Mouse (Mus musculus) kidney, adult 18-20 months (tissue): ENCODE measurements around the gene Lrrc36.

ENCODE experiments used
- DNase-seq: peaks from one replicate; pipeline ENCODE4 v3.0.0; 2021

The Lrrc36 gene

GRCm38 (mm10) chr8:105433021-105433420 lies 19.6 kb downstream of the Lrrc36 start:
- DNase-seq: no peak

GRCm38 (mm10) chr8:105433511-105433910 lies 20.1 kb downstream of the Lrrc36 start:
- DNase-seq: no peak

- DNase-seq: no peak
Measured at GRCm38 (mm10) chr8:105434136-105434535, 20.8 kb downstream of the Lrrc36 start.

- DNase-seq: no peak
Measured at GRCm38 (mm10) chr8:105436218-105436617, 22.8 kb downstream of the Lrrc36 start.

- DNase-seq: no peak
Measured at GRCm38 (mm10) chr8:105437078-105437748, 23.8 kb downstream of the Lrrc36 start.

GRCm38 (mm10) chr8:105438865-105439264 lies 25.5 kb downstream of the Lrrc36 start:
- DNase-seq: peak; percentile 38

GRCm38 (mm10) chr8:105441433-105441832 lies 28.1 kb downstream of the Lrrc36 start:
- DNase-seq: peak; percentile 34

GRCm38 (mm10) chr8:105442661-105443060 lies 29.3 kb downstream of the Lrrc36 start:
- no peak for DNase-seq

GRCm38 (mm10) chr8:105445296-105446126 lies 32.1 kb downstream of the Lrrc36 start:
- DNase-seq: no peak

GRCm38 (mm10) chr8:105446127-105446552 lies 32.8 kb downstream of the Lrrc36 start:
- DNase-seq: no peak

- DNase-seq: no peak
Measured at GRCm38 (mm10) chr8:105448188-105448587, 34.8 kb downstream of the Lrrc36 start.

- no peak for DNase-seq
Measured at GRCm38 (mm10) chr8:105448596-105448995, 35.2 kb downstream of the Lrrc36 start.

GRCm38 (mm10) chr8:105450977-105451376 lies 37.6 kb downstream of the Lrrc36 start:
- no peak for DNase-seq

- no peak for DNase-seq
Measured at GRCm38 (mm10) chr8:105451903-105452603, 38.7 kb downstream of the Lrrc36 start.

GRCm38 (mm10) chr8:105453296-105453695 lies 39.9 kb downstream of the Lrrc36 start:
- no peak for DNase-seq

- DNase-seq: no peak
Measured at GRCm38 (mm10) chr8:105454088-105454487, 40.7 kb downstream of the Lrrc36 start.

- no peak for DNase-seq
Measured at GRCm38 (mm10) chr8:105455218-105455617, 41.8 kb downstream of the Lrrc36 start.

GRCm38 (mm10) chr8:105461085-105461803 lies 47.9 kb downstream of the Lrrc36 start:
- DNase-seq: no peak

- no peak for DNase-seq
Measured at GRCm38 (mm10) chr8:105464595-105464994, 51.2 kb downstream of the Lrrc36 start.

GRCm38 (mm10) chr8:105466246-105466645 lies 52.9 kb downstream of the Lrrc36 start:
- no peak for DNase-seq

GRCm38 (mm10) chr8:105466700-105467291 lies 53.4 kb downstream of the Lrrc36 start:
- DNase-seq: no peak

GRCm38 (mm10) chr8:105467396-105467985 lies 54.1 kb downstream of the Lrrc36 start:
- no peak for DNase-seq
